Mouse (Mus musculus) hindbrain, embryonic 16.5 days (tissue): Measurements from ENCODE around the gene Depdc7. TPM values are rescaled to one million over a fixed set of nuclear protein-coding genes. Genes with fewer than 3 reads are reported as not detected.

Source experiments
- ATAC-seq: fragments of 200-750 bp; cut with Nextera tagmentation; 2 replicates; pipeline ENCODE4 v1.8.0; 2017; ENCODE audit warnings: moderate TSS enrichment, moderate library complexity
- H3K27ac ChIP-seq: fragments of 300-500 bp; sonication (generic); 2 replicates; pipeline ENCODE4 v1.5.1; 2014; ENCODE audit warnings: low read depth, mild to moderate bottlenecking, control low read depth, low read length, moderate library complexity
- H3K27me3 ChIP-seq: fragments of 300-500 bp; sonication (generic); replicated peaks from 2 replicates; pipeline ENCODE4 v1.6.1; 2014; ENCODE audit warnings: low read length; ENCODE audit not compliant: control insufficient read depth, insufficient read depth
- H3K36me3 ChIP-seq: fragments of 300-500 bp; sonication (generic); 2 replicates; pipeline ENCODE4 v1.6.1; 2014; ENCODE audit warnings: mild to moderate bottlenecking, low read length, moderate library complexity, mixed read lengths; ENCODE audit not compliant: control insufficient read depth, insufficient read depth
- H3K4me1 ChIP-seq: fragments of 300-500 bp; sonication (generic); 2 replicates; pipeline ENCODE4 v1.6.1; 2014; ENCODE audit warnings: low read depth, low read length; ENCODE audit not compliant: control insufficient read depth, insufficient read depth
- H3K4me2 ChIP-seq: fragments of 300-500 bp; sonication (generic); 2 replicates; pipeline ENCODE4 v1.6.1; 2014; ENCODE audit warnings: mild to moderate bottlenecking, low read length, control low read depth, moderate library complexity
- H3K4me3 ChIP-seq: fragments of 300-500 bp; sonication (generic); 2 replicates; pipeline ENCODE4 v1.5.1; 2014; ENCODE audit warnings: mild to moderate bottlenecking, low read length, control low read depth, moderate library complexity
- H3K9ac ChIP-seq: fragments of 300-500 bp; sonication (generic); 2 replicates; pipeline ENCODE4 v1.6.1; 2014; ENCODE audit warnings: low read depth, mild to moderate bottlenecking, control low read depth, low read length, moderate library complexity
- H3K9me3 ChIP-seq: fragments of 300-500 bp; sonication (generic); 2 replicates; pipeline ENCODE4 v1.6.1; 2014; ENCODE audit warnings: mild to moderate bottlenecking, low read length, moderate library complexity; ENCODE audit not compliant: control insufficient read depth
- WGBS: fragments of 180-500 bp; shearing (Covaris S2); extraction: QIAGEN DNeasy Blood & Tissue Kit; methylation state at CpG from one replicate; pipeline ENCODE4 v1.1.7; 2014; 5-methylcytosine and 5-hydroxymethylcytosine counted together
- polyA plus RNA-seq: library from polyadenylated mRNA; unstranded; fragments of >200 nt; fragmentation: Nextera tagmentation; extraction: Ambion mirVana; gene quantifications from 2 replicates; pipeline ENCODE4 v1.2.1, GENCODE M21; 2015

The Depdc7 gene
- polyA plus RNA-seq, 1 experiment from 2014 or later = 1.9 TPM

DNA sequence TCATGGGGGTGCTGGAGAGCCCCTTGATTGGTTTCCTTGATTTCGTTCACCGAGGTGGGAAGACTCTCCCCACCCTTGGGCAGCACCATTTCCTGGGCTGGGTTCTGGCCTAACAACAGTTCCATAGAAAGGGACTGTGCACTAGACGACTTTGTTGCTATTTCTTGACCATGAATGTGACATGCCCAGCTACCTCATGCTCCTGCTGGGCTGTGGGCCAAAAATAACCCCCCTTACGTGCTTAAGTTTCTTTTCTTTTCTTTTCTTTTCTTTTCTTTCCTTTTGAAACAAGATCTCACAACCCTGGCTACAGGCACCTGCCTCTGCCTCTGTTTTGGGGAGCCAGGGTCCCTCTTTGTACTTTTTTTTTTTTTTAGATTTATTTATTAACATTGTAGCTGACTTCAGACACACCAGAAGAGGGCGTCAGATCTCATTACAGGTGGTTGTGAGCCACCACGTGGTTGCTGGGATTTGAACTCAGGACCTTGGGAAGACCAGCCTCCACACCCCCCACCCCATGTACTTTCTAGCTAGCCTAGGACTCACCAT is 32.8 kb downstream of the Depdc7 start:
- Histone ChIP-seq H3K36me3 (peaks cover 2% of the 10 kb centered on the region), H3K27me3 (no peaks in the 10 kb centered on the region), H3K4me1 (peaks cover 17% of the 10 kb centered on the region), H3K27ac (no peak overlapping the region), H3K9me3 (no peaks in the 10 kb centered on the region), H3K4me2 (no peak overlapping the region), H3K9ac (no peak overlapping the region), H3K4me3 (no peak overlapping the region)
- ATAC-seq = no peak
- WGBS = 58% methylated on average over 6 of the region's 6 CpGs

- H3K4me3 ChIP-seq = no peak overlapping the region
- H3K36me3 ChIP-seq = peaks cover 5% of the 10 kb centered on the region
- ATAC-seq = no peak
- H3K27me3 ChIP-seq = no peaks in the 10 kb centered on the region
- no peak overlapping the region for H3K9ac ChIP-seq
- H3K4me2 ChIP-seq = no peak overlapping the region
- no peaks in the 10 kb centered on the region for H3K4me1 ChIP-seq
- 84% methylated on average over 3 of the region's 3 CpGs for WGBS
- H3K9me3 ChIP-seq = no peaks in the 10 kb centered on the region
- no peak overlapping the region for H3K27ac ChIP-seq
These were observed 38.3 kb downstream of the Depdc7 start for GRCm38 (mm10) chr2:104704355-104704754.

DNA sequence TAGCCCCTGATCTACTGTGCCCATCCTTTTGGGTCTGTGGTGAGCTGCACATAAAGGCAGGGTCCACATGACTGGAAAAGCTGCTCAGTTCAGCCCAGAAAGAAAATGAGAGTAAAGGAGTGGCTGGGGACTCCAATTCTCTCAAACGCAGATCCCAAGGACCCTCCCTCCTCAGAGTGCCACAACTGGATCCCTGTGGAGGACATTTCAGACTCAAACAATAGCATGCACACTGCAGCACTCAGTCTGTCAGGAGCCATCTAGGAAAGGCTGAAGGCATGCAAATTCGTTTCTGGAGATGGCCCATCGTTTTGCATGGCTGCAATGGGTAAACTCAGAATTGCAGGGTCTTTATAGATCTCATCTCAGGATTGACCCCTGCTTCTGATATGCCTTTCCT is 39.5 kb downstream of the Depdc7 start:
- no peak for ATAC-seq
- Histone ChIP-seq H3K27me3 (no peaks in the 10 kb centered on the region), H3K27ac (no peak overlapping the region), H3K9ac (no peak overlapping the region), H3K36me3 (peaks cover 5% of the 10 kb centered on the region), H3K4me2 (no peak overlapping the region), H3K4me1 (no peaks in the 10 kb centered on the region), H3K9me3 (no peaks in the 10 kb centered on the region), H3K4me3 (no peak overlapping the region)
- WGBS = 65% methylated on average over 3 of the region's 3 CpGs

DNA sequence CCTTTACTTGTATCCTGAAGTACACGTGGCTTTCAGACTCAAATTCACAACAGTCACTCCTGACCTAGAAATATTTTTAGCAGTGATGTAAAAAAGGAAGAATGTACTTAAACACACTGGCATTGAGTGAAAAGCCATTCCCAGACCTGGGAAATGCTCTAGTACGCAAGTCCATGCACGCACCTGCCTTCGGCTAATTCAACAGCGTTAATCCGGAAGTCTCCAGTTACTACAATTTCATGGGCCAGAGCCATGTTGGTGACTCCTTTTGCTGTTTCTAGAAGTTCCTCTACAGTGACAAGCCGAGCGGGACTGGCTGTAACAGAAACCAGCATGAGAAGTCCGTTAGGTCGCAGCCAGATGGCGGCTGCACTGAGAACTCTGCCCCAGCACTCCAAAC is 43.0 kb downstream of the Depdc7 start:
- no peaks in the 10 kb centered on the region for H3K9me3 ChIP-seq
- ATAC-seq = no peak

DNA sequence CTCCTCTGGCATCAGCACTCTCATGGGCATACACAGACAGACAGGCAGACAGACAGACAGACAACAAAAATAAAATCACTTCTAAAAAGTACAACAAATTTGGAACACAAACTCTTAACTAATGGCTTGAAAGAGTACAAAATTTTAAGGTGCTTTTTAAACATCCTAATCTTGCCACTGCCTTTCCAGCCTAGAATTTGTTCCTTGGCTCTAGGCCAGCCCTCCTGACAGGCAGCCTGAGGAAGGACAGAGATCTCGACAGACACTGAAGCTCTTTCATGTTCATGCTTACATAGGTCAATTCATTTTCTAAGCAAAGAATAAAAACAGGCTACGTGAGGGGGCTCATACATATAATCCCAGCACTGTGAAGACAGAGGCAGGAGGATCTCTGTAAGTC is 50.1 kb downstream of the Depdc7 start:
- H3K27ac ChIP-seq = no peak overlapping the region
- H3K27me3 ChIP-seq = no peaks in the 10 kb centered on the region
- ATAC-seq = no peak
- no peak overlapping the region for H3K9ac ChIP-seq
- no peaks in the 10 kb centered on the region for H3K4me1 ChIP-seq
- no peaks in the 10 kb centered on the region for H3K9me3 ChIP-seq
- H3K4me3 ChIP-seq = no peak overlapping the region
- 0 out of 2 replicates have a peak, but pooled peaks cover 4% of the 10 kb centered on the region for H3K36me3 ChIP-seq
- H3K4me2 ChIP-seq = no peak overlapping the region
- 59% methylated on average over 2 of the region's 2 CpGs for WGBS

More for the DNA sequence above, 43.0 kb downstream of the Depdc7 start:
- Histone ChIP-seq H3K36me3 (0 out of 2 replicates have a peak, but pooled peaks cover 10% of the 10 kb centered on the region), H3K4me1 (no peaks in the 10 kb centered on the region), H3K4me2 (no peak overlapping the region), H3K4me3 (no peak overlapping the region), H3K9ac (no peak overlapping the region), H3K27me3 (no peaks in the 10 kb centered on the region), H3K27ac (no peak overlapping the region)
- WGBS = 93% methylated on average over 11 of the region's 11 CpGs

DNA sequence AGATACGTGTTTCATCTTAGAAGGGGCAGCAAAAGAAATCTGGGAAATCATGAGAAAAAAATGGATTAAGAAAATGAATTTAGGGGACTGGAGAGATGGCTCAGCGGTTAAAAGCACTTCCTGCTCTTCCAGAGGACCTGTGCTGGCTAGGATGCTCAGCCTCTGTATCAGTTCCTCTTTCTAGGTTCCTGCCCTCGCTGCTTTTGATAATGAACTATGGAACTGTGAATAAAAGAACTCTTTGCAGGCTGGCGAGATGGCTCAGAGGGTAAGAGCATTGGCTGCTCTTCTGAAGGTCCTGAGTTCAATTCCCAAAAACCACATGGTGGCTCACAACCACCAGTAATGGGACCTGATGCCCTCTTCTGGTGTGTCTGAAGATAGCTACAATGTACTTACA is 52.0 kb downstream of the Depdc7 start:
- H3K4me1 ChIP-seq = no peaks in the 10 kb centered on the region
- H3K27ac ChIP-seq = no peak overlapping the region
- WGBS = 79% methylated on average over 4 of the region's 4 CpGs
- H3K27me3 ChIP-seq = no peaks in the 10 kb centered on the region
- H3K4me2 ChIP-seq = no peak overlapping the region
- no peaks in the 10 kb centered on the region for H3K9me3 ChIP-seq
- H3K9ac ChIP-seq = no peak overlapping the region
- ATAC-seq = no peak
- no peaks in the 10 kb centered on the region for H3K36me3 ChIP-seq
- H3K4me3 ChIP-seq = no peak overlapping the region

DNA sequence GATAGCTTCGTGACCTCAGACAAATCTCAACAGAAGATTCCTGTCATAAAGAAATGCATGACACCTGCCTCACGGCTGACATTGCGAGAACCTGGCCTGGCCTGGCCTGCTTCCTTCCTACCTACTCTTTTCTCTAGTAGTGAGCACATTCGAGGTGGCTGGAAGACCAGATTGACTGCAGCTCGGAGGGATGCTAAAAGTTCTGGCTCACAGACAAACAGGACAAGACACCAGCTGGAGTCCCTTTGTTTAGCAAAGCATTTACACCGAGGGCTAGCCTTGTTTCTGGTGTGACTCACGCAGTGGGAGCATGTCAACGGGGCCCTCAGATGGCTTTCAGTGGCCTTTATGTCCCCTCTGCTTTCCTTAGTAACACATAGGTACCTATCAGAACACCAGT is 54.0 kb downstream of the Depdc7 start:
- Histone ChIP-seq H3K9ac (no peak overlapping the region), H3K4me2 (no peak overlapping the region), H3K36me3 (peaks cover 7% of the 10 kb centered on the region), H3K9me3 (no peaks in the 10 kb centered on the region), H3K4me1 (no peaks in the 10 kb centered on the region), H3K27me3 (no peaks in the 10 kb centered on the region), H3K4me3 (no peak overlapping the region), H3K27ac (no peak overlapping the region)
- ATAC-seq = no peak
- WGBS = 68% methylated on average over 8 of the region's 8 CpGs

- ATAC-seq = no peak
- Histone ChIP-seq H3K4me3 (no peak overlapping the region), H3K27ac (no peak overlapping the region), H3K4me1 (no peaks in the 10 kb centered on the region), H3K9me3 (no peaks in the 10 kb centered on the region), H3K27me3 (no peaks in the 10 kb centered on the region), H3K4me2 (no peak overlapping the region), H3K36me3 (peaks cover 10% of the 10 kb centered on the region), H3K9ac (no peak overlapping the region)
- 85% methylated on average over 3 of the region's 3 CpGs for WGBS
These were observed 54.4 kb downstream of the Depdc7 start for GRCm38 (mm10) chr2:104688321-104688720.

DNA sequence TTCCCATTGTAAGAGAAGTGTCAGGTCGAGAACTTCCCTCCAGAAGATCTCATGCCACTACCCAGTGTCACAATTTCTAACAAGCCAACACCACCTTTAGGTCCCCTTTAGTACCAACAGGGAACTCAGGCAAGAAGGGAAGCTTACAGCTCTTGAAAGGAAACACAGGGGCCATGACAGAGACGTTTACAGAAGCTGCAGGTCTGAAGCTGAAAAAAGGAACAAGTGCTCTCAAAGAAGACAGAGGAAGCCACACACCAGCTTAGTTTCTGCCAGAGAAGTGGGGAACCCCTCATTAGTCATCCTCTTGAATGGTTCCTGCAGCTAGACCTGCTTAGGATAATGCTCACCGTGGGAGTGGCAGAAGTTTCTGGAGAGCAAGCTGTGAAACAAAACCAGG is 55.4 kb downstream of the Depdc7 start:
- Histone ChIP-seq H3K4me3 (no peak overlapping the region), H3K27ac (no peak overlapping the region), H3K4me1 (no peaks in the 10 kb centered on the region), H3K9ac (no peak overlapping the region), H3K36me3 (peaks cover 12% of the 10 kb centered on the region), H3K27me3 (no peaks in the 10 kb centered on the region), H3K9me3 (no peaks in the 10 kb centered on the region), H3K4me2 (no peak overlapping the region)
- 70% methylated on average over 3 of the region's 3 CpGs for WGBS
- no peak for ATAC-seq

- no peak overlapping the region for H3K9ac ChIP-seq
- H3K4me2 ChIP-seq = no peak overlapping the region
- no peak overlapping the region for H3K27ac ChIP-seq
- peak; percentile 93 for ATAC-seq
- WGBS = 3% methylated on average over 13 of the region's 13 CpGs
- peaks cover 19% of the 10 kb centered on the region for H3K36me3 ChIP-seq
- no peaks in the 10 kb centered on the region for H3K27me3 ChIP-seq
- no peaks in the 10 kb centered on the region for H3K4me1 ChIP-seq
- no peaks in the 10 kb centered on the region for H3K9me3 ChIP-seq
- H3K4me3 ChIP-seq = no peak overlapping the region
These were observed 57.3 kb downstream of the Depdc7 start for GRCm38 (mm10) chr2:104685418-104685817.
